Mouse (Mus musculus) brain, adult 2 months (tissue): ENCODE results near the gene 4930507D05Rik.
"Not testable (repeated sequence)": the region's sequence is repeated elsewhere in the genome, so short reads cannot be mapped to it uniquely, and the experiment has no call there.

Experiments
- DNase-seq: peaks from one replicate; pipeline ENCODE4 v3.0.0; 2011; ENCODE audit warnings: low read depth, low spot score

4930507D05Rik gene

GRCm38 (mm10) chr10:62476980-62477379, 27.7 kb downstream of the 4930507D05Rik start:
- no peak for DNase-seq

DNA sequence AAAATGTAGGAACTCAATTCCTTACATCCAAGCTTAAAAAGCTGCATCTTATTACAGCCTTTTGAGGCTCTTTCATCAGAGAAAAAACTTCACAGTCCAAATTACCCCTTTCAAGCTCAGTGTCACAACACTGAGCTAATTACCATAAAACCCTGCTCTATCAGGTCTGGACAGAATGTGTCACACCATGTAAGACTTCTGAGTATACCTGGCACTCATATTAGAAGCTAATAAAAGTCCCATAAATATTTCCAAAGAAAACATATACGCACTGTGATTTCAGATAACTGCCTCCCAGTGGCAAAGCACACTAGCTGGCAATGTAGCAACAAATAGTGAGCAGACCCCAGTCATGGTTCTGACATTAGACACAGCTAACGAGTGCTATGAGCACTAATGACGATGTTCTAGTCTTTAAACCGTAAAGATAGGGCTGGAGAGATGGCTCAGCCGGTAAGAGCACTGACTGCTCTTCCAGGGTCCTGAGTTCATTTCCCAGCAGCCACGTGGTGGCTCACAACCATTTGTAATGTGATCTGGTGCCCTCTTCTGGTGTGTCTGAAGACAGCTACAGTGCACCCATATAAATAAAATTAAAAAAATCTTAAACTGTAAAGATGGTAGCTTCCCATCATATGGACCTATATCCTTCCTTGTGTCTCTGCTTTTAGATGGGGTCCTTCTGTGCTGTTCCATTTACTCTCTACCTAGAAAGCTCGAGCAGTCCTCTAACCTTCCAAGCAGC, 32.0 kb downstream of the 4930507D05Rik start:
- DNase-seq = no peak

- DNase-seq = peak; percentile 21
These were observed 36.7 kb downstream of the 4930507D05Rik start for GRCm38 (mm10) chr10:62485878-62486582.

DNA sequence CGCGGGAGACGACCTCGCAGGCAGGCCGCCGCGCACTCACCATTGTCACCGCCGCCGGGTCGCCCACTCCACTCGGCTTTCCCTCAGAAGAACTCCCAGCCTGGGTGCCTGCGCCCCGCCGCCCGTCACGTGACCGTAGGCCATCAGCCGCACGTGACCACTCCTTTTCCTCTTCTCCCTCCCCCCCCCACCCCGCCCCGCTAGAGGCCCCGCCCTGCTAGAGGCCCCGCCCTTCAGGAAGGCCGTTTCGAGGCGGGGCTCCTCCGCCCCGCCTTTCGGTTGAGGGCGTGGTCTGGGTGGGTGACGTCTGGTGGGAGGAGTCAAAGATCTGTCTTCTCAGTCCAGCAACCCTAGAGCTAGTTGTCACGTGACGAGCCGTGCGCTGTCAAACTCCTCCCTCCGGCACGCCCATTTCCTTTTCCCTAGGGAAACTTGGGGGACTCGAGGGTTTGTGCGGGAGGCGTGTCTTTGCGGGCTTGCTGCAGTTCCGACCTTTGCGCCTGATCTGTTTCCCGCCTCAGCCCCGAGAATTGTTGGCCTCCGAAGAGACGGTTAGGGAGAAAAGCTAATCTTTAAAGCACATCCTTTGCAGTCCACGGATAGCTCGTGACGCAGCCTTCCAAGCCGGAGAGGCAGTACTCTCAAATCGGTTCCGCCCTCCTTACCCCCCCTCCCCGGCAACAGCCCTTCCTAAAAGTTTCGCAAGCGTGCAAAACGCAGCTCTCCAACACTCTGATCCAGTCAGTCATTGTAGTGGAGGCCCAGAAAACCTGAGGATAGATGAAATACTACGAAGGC, 37.5 kb downstream of the 4930507D05Rik start, which contains the start of gene Vps26a:
Gene Vps26a, minus strand, starts transcription at position 188 of the 798 bp plus-strand sequence.
- DNase-seq = peak; percentile 99

DNA sequence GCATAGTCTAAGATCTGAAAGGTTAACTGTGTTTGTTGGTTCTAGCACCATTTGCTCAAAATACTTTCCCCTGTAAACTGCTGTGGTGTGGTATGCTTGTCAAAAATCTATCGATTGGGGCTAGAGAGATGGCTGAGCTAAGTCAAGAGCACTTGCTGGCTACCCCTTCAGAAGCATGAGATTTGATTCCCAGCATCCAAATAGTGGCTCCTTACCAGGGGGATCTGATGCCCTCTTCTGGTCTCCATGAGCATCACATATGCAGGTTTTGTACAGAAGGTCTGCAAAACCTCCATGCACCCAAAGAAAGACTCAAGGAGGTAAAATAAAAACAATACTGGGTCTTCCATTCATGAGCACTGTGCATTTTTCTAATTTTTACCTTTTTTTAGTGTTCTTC, 39.0 kb downstream of the 4930507D05Rik start:
- DNase-seq = peak; percentile 85

DNA sequence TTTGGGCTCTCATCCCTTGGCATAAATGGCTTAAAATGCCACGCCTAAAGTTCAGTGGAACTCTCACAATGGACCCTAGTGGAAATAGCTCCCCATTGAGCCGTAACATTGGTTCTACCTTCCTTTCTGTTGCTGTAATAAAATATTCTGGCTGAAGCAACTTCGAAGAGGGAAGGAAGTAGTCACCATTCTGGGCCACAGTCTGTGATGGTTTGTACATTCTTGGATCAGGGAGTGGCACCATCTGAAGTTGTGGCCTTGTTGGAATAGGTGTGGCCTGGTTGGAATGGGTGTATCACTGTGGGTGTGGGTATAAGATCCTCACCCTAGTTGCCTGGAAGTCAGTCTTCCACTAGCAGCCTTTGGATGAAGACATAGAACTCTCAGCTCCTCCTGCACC, 42.4 kb downstream of the 4930507D05Rik start:
- not testable (repeated sequence) for DNase-seq

DNA sequence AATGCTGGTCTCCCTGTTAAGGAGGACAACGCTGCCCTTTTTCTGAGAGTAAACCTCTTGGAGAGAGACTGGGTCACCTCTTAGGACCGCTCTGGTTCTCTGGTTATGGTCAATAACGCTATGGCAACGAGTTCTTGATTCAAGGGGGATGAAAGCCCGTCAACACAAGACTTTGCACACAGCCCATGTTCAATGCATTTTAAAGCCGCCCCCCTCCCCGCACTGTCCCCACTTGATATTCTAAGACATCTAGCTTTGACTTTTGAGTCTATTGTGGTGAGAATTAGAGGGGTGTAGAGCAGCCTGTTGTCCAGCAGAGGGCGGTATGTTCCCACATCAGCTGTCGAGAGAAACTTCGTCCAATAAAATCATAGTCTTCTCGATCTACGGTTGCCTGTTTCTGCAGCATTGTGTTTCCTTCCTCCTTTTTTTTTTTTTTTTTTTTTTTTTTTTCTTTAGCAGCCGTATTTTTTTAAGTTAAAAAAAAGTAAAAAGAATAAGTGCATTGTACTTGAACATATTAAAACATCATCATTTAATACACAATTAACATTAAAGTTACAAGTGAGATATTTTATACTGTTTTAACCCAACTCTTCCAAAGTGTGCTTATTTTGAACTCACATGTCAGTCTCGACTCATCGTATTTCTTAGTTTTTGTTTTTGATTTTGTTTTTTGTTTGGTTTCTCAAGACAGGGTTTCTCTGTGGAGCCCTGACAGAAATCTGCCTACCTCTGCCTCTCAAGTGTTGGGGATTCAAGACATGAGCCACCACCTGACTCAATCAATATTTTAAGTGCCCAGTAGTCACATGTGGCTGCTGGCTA, 51.0 kb downstream of the 4930507D05Rik start:
- peak; percentile 80 for DNase-seq
